ENCODE assay signal across 17 mouse cellular contexts in genomic region chr14:73404016-73404415, GRCm38 (mm10). TPM values are rescaled to one million over a fixed set of nuclear protein-coding genes. Genes with fewer than 3 reads are reported as not detected.
DNase-seq lines count a peak whose midpoint lies in the region; ATAC-seq lines count a peak whose summit lies in the region.
"Had no signal": no experiment of that assay in that cellular context is flagged by ENCODE, and none has a peak within 500 bp of the region (broad histone marks: within the 10 kb centered on the region; RNA-seq: fewer than 3 reads in every experiment).

No protein-coding gene starts in this region.

- ATAC-seq in megakaryocyte progenitor cell, adult 5-6 weeks (replicated peaks; ENCODE audit: poor library complexity) = peak; percentile 14; the same call in 1 of the 2 replicates
- ATAC-seq in megakaryocyte-erythroid progenitor cell, adult 5-6 weeks (replicated peaks; ENCODE audit: low FRiP score, low TSS enrichment, poor library complexity, severe bottlenecking) = peak; percentile 44; the same call in 1 of the 2 replicates
- ATAC-seq: CD4-positive, CD25-positive, alpha-beta regulatory T cell, adult 4 months; forebrain, embryonic 13.5 days; hindbrain, embryonic 16.5 days; intestine, embryonic 15.5 days had no signal

- peak; percentile 50 for DNase-seq in cerebellum, adult 9-10 months
- DNase-seq in cerebellum, postnatal 36 days = no peak
- peak; percentile 82 for DNase-seq in heart, adult 11 months
- DNase-seq in heart, adult 8-10 months (ENCODE audit: low spot score) = no peak
- DNase-seq: adrenal gland, adult 2 months; adrenal gland, postnatal 14 days; gastrocnemius, postnatal 10 days; gastrocnemius, postnatal 36 days; heart, postnatal 10 days; heart, postnatal 36 days; kidney, adult 11 months had no signal

RNA-seq across cellular contexts. Expression of gene Itm2b, which starts 18.9 kb away (rescaled TPM):
- 100 to 1,000 TPM; 747 to 855 (median 798) TPM for total RNA-seq in heart, adult 8-10 months (2022)
- 1,237 and 1,336 TPM in 2 replicates for total RNA-seq in megakaryocyte progenitor cell, adult 5-6 weeks (2015)
- total RNA-seq in megakaryocyte progenitor cell, adult 5-6 weeks (2017) = 1,026 and 1,067 TPM in 2 replicates
- 241 and 252 TPM in 2 replicates for total RNA-seq in megakaryocyte-erythroid progenitor cell, adult 5-6 weeks (2014; fragmentation: Nextera tagmentation)
- total RNA-seq in megakaryocyte-erythroid progenitor cell, adult 5-6 weeks (2017) = 431 and 507 TPM in 2 replicates

Comparison
In these comparisons a context has a peak if more than half of its experiments do, and no peak if none do; other contexts are left out.
1. DNase-seq: peak in cerebellum, adult 9-10 months (single experiment) and heart, adult 11 months (single experiment); none in cerebellum, postnatal 36 days (0 of 2) and heart, adult 8-10 months (single experiment).